Mouse (Mus musculus): Measurements from ENCODE around the gene Rgs12. TPM values are rescaled to one million over a fixed set of nuclear protein-coding genes. Genes with fewer than 3 reads are reported as not detected.
A peak's percentile ranks its signal among the peaks of the same experiment; 100 is the strongest.

The Rgs12 gene
- polyA plus RNA-seq, 1 experiment: 30.5 TPM

GRCm38 (mm10) chr5:34922531-34922930 lies 26.7 kb upstream of the Rgs12 start:
- H3K79me2 ChIP-seq (ENCODE audit: control insufficient read depth, insufficient read depth): no peaks in the 10 kb centered on the region
- H3K4me2 ChIP-seq (ENCODE audit: low read depth): no peak overlapping the region
- H3K27me3 ChIP-seq (ENCODE audit: control insufficient read depth, insufficient read depth, insufficient read length): peaks cover 29% of the 10 kb centered on the region
- no peak overlapping the region for H3K4me3 ChIP-seq
- TF ChIP-seq SRF (IDR thresholded peaks at IDR 0.05; ENCODE audit: control insufficient read depth, insufficient read length, low read depth) (no peak), MYOG (IDR thresholded peaks at IDR 0.05; ENCODE audit: control insufficient read depth in 1 of 3, insufficient read depth in 1 of 3, insufficient read length in 2 of 3, low read depth in 2 of 3) (no peak), USF1 (IDR thresholded peaks at IDR 0.05; ENCODE audit: low read depth) (no peak), POLR2A (IDR thresholded peaks at IDR 0.05; ENCODE audit: insufficient read length, low read depth) (no peak), REST (IDR thresholded peaks at IDR 0.05; ENCODE audit: insufficient read depth, insufficient read length) (no peak), MYOD1 (IDR thresholded peaks at IDR 0.05; ENCODE audit: control insufficient read depth in 1 of 3, insufficient read length in 2 of 3, low read depth in 2 of 3) (no peak), E2F4 (IDR thresholded peaks at IDR 0.05; ENCODE audit: insufficient read depth) (no peak), MAX (IDR thresholded peaks at IDR 0.05; ENCODE audit: low read depth) (no peak), TCF3 (IDR thresholded peaks at IDR 0.05; ENCODE audit: insufficient read length, low read depth) (no peak), POLR2AphosphoS2 (IDR thresholded peaks at IDR 0.05; ENCODE audit: insufficient read length, low read depth) (no peak), TCF12 (IDR thresholded peaks at IDR 0.05; ENCODE audit: insufficient read depth, poor library complexity, severe bottlenecking) (no peak), CEBPB (IDR thresholded peaks at IDR 0.05; ENCODE audit: insufficient read depth, poor library complexity, severe bottlenecking) (no peak)
- H3K36me3 ChIP-seq (ENCODE audit: control insufficient read depth, insufficient read depth): no peaks in the 10 kb centered on the region
- H3ac ChIP-seq (ENCODE audit: control insufficient read depth, insufficient read length): no peak overlapping the region

- no peaks in the 10 kb centered on the region for H3K36me3 ChIP-seq (ENCODE audit: control insufficient read depth, insufficient read depth)
- peaks cover 29% of the 10 kb centered on the region for H3K27me3 ChIP-seq (ENCODE audit: control insufficient read depth, insufficient read depth, insufficient read length)
- H3ac ChIP-seq (ENCODE audit: control insufficient read depth, insufficient read length): no peak overlapping the region
- TF ChIP-seq E2F4 (IDR thresholded peaks at IDR 0.05; ENCODE audit: insufficient read depth): no peak
- no peak for TF ChIP-seq TCF3 (IDR thresholded peaks at IDR 0.05; ENCODE audit: insufficient read length, low read depth)
- TF ChIP-seq MYOD1 (IDR thresholded peaks at IDR 0.05; ENCODE audit: control insufficient read depth in 1 of 3, insufficient read length in 2 of 3, low read depth in 2 of 3): no peak
- no peak for TF ChIP-seq TCF12 (IDR thresholded peaks at IDR 0.05; ENCODE audit: insufficient read depth, poor library complexity, severe bottlenecking)
- TF ChIP-seq USF1 (IDR thresholded peaks at IDR 0.05; ENCODE audit: low read depth): no peak
- no peaks in the 10 kb centered on the region for H3K79me2 ChIP-seq (ENCODE audit: control insufficient read depth, insufficient read depth)
- no peak overlapping the region for H3K4me2 ChIP-seq (ENCODE audit: low read depth)
- H3K4me3 ChIP-seq: no peak overlapping the region
Observed at GRCm38 (mm10) chr5:34923920-34924319, 25.3 kb upstream of the Rgs12 start.

- H3ac ChIP-seq (ENCODE audit: control insufficient read depth, insufficient read length): no peak overlapping the region
- no peak overlapping the region for H3K4me2 ChIP-seq (ENCODE audit: low read depth)
- H3K36me3 ChIP-seq (ENCODE audit: control insufficient read depth, insufficient read depth): no peaks in the 10 kb centered on the region
- no peaks in the 10 kb centered on the region for H3K79me2 ChIP-seq (ENCODE audit: control insufficient read depth, insufficient read depth)
- H3K4me3 ChIP-seq: no peak overlapping the region
- no peak for TF ChIP-seq POLR2AphosphoS2 (IDR thresholded peaks at IDR 0.05; ENCODE audit: insufficient read length, low read depth)
- no peak for TF ChIP-seq USF1 (IDR thresholded peaks at IDR 0.05; ENCODE audit: low read depth)
- no peak for TF ChIP-seq SRF (IDR thresholded peaks at IDR 0.05; ENCODE audit: control insufficient read depth, insufficient read length, low read depth)
- TF ChIP-seq E2F4 (IDR thresholded peaks at IDR 0.05; ENCODE audit: insufficient read depth): no peak
- no peak for TF ChIP-seq CEBPB (IDR thresholded peaks at IDR 0.05; ENCODE audit: insufficient read depth, poor library complexity, severe bottlenecking)
- TF ChIP-seq MAX (IDR thresholded peaks at IDR 0.05; ENCODE audit: low read depth): no peak
- no peak for TF ChIP-seq MYOG (IDR thresholded peaks at IDR 0.05; ENCODE audit: control insufficient read depth in 1 of 3, insufficient read depth in 1 of 3, insufficient read length in 2 of 3, low read depth in 2 of 3)
- no peak for TF ChIP-seq POLR2A (IDR thresholded peaks at IDR 0.05; ENCODE audit: insufficient read length, low read depth)
- no peak for TF ChIP-seq REST (IDR thresholded peaks at IDR 0.05; ENCODE audit: insufficient read depth, insufficient read length)
- no peak for TF ChIP-seq TCF3 (IDR thresholded peaks at IDR 0.05; ENCODE audit: insufficient read length, low read depth)
- no peak for TF ChIP-seq MYOD1 (IDR thresholded peaks at IDR 0.05; ENCODE audit: control insufficient read depth in 1 of 3, insufficient read length in 2 of 3, low read depth in 2 of 3)
- no peak for TF ChIP-seq TCF12 (IDR thresholded peaks at IDR 0.05; ENCODE audit: insufficient read depth, poor library complexity, severe bottlenecking)
- H3K27me3 ChIP-seq (ENCODE audit: control insufficient read depth, insufficient read depth, insufficient read length): peaks cover 29% of the 10 kb centered on the region
Observed at GRCm38 (mm10) chr5:34924519-34924918, 24.7 kb upstream of the Rgs12 start.

GRCm38 (mm10) chr5:34927648-34928047 lies 21.6 kb upstream of the Rgs12 start:
- H3K27me3 ChIP-seq (ENCODE audit: control insufficient read depth, insufficient read depth, insufficient read length): peaks cover 8% of the 10 kb centered on the region
- no peak overlapping the region for H3K4me3 ChIP-seq
- H3ac ChIP-seq (ENCODE audit: control insufficient read depth, insufficient read length): no peak overlapping the region
- no peak overlapping the region for H3K4me2 ChIP-seq (ENCODE audit: low read depth)
- no peaks in the 10 kb centered on the region for H3K36me3 ChIP-seq (ENCODE audit: control insufficient read depth, insufficient read depth)
- TF ChIP-seq POLR2A (IDR thresholded peaks at IDR 0.05; ENCODE audit: insufficient read length, low read depth) (no peak), CEBPB (IDR thresholded peaks at IDR 0.05; ENCODE audit: insufficient read depth, poor library complexity, severe bottlenecking) (peak; percentile 98)
- no peaks in the 10 kb centered on the region for H3K79me2 ChIP-seq (ENCODE audit: control insufficient read depth, insufficient read depth)

GRCm38 (mm10) chr5:34930151-34930975 lies 18.9 kb upstream of the Rgs12 start:
- TF ChIP-seq SRF (IDR thresholded peaks at IDR 0.05; ENCODE audit: control insufficient read depth, insufficient read length, low read depth) (no peak), POLR2AphosphoS2 (IDR thresholded peaks at IDR 0.05; ENCODE audit: insufficient read length, low read depth) (no peak), E2F4 (IDR thresholded peaks at IDR 0.05; ENCODE audit: insufficient read depth) (no peak), TCF3 (IDR thresholded peaks at IDR 0.05; ENCODE audit: insufficient read length, low read depth) (no peak), POLR2A (IDR thresholded peaks at IDR 0.05; ENCODE audit: insufficient read length, low read depth) (no peak), MYOD1 (IDR thresholded peaks at IDR 0.05; ENCODE audit: control insufficient read depth in 1 of 3, insufficient read length in 2 of 3, low read depth in 2 of 3) (no peak), CEBPB (IDR thresholded peaks at IDR 0.05; ENCODE audit: insufficient read depth, poor library complexity, severe bottlenecking) (no peak), USF1 (IDR thresholded peaks at IDR 0.05; ENCODE audit: low read depth) (no peak), REST (IDR thresholded peaks at IDR 0.05; ENCODE audit: insufficient read depth, insufficient read length) (no peak), MAX (IDR thresholded peaks at IDR 0.05; ENCODE audit: low read depth) (no peak)
- Histone ChIP-seq H3ac (ENCODE audit: control insufficient read depth, insufficient read length) (no peak overlapping the region), H3K4me2 (ENCODE audit: low read depth) (no peak overlapping the region), H3K4me3 (no peak overlapping the region), H3K79me2 (ENCODE audit: control insufficient read depth, insufficient read depth) (no peaks in the 10 kb centered on the region), H3K36me3 (ENCODE audit: control insufficient read depth, insufficient read depth) (no peaks in the 10 kb centered on the region), H3K27me3 (ENCODE audit: control insufficient read depth, insufficient read depth, insufficient read length) (no peaks in the 10 kb centered on the region)

Data from myocyte (in vitro differentiated cells).